Mouse (Mus musculus) thymus, adult 2 months (tissue): ENCODE measurements at regions not wholly inside any gene's neighbourhood (a gene's known extent, or its start where the extent isn't known, plus 50 kb on each side); places are given as distances from the start of the nearest gene placed in this dataset.
"Not testable (repeated sequence)": the region's sequence is repeated elsewhere in the genome, so short reads cannot be mapped to it uniquely, and the experiment has no call there.

ENCODE experiments used
- DNase-seq: peaks from one replicate; pipeline ENCODE4 v3.0.0; 2021
- H3K27ac ChIP-seq: fragments of 200-500 bp; 2 replicates; pipeline ENCODE4 v1.5.1; 2012; ENCODE audit warnings: low read length, control low read depth; ENCODE audit not compliant: control insufficient read depth, insufficient read depth
- H3K27me3 ChIP-seq: fragments of 200-500 bp; 2 replicates; pipeline ENCODE4 v1.6.1; 2012; ENCODE audit warnings: mild to moderate bottlenecking, low read length, moderate library complexity, mixed read lengths; ENCODE audit not compliant: control insufficient read depth, insufficient read depth
- H3K36me3 ChIP-seq: fragments of 200-500 bp; 2 replicates; pipeline ENCODE4 v1.6.1; 2012; ENCODE audit warnings: mild to moderate bottlenecking, low read length, moderate library complexity; ENCODE audit not compliant: control insufficient read depth, insufficient read depth
- H3K4me1 ChIP-seq: fragments of 200-500 bp; replicated peaks from 2 replicates; pipeline ENCODE4 v1.6.1; 2012; ENCODE audit warnings: low read length; ENCODE audit not compliant: control insufficient read depth, insufficient read depth
- H3K4me3 ChIP-seq: fragments of 200-500 bp; 2 replicates; pipeline ENCODE4 v1.5.1; 2012; ENCODE audit warnings: mild to moderate bottlenecking, low read length, control low read depth, moderate library complexity; ENCODE audit not compliant: control insufficient read depth, insufficient read depth
- CTCF ChIP-seq: fragments of 200-500 bp; IDR thresholded peaks from 2 replicates; pipeline ENCODE4 v1.5.1; 2012; ENCODE audit warnings: mild to moderate bottlenecking, control low read depth, low read length, moderate library complexity, borderline replicate concordance; ENCODE audit not compliant: control insufficient read depth, poor library complexity, insufficient read depth; ENCODE audit errors: extremely low read depth
- POLR2A ChIP-seq: fragments of 200-500 bp; IDR thresholded peaks from 2 replicates; pipeline ENCODE4 v1.6.1; 2012; ENCODE audit warnings: mild to moderate bottlenecking, low read length, control low read depth, moderate library complexity; ENCODE audit not compliant: control insufficient read depth, poor library complexity, insufficient read depth; ENCODE audit errors: extremely low read depth
- WGBS: fragments of 180-500 bp; shearing (Covaris S2); methylation state at CpG from one replicate; pipeline ENCODE4 v1.1.7; 2018; 5-methylcytosine and 5-hydroxymethylcytosine counted together

- Histone ChIP-seq H3K4me1 (no peaks in the 10 kb centered on the region), H3K27ac (no peak overlapping the region), H3K4me3 (no peak overlapping the region), H3K27me3 (no peaks in the 10 kb centered on the region), H3K36me3 (no peaks in the 10 kb centered on the region)
- DNase-seq, result no peak
- WGBS, result 93% methylated on average over 6 of the region's 6 CpGs
- TF ChIP-seq CTCF, result no peak
These were observed 205.3 kb downstream of the Dhx15 start for GRCm38 (mm10) chr5:51984966-51985365.

- H3K27ac ChIP-seq, result no peak overlapping the region
- TF ChIP-seq POLR2A (no peak), CTCF (no peak)
- H3K4me3 ChIP-seq, result no peak overlapping the region
- no peaks in the 10 kb centered on the region for H3K36me3 ChIP-seq
- no peaks in the 10 kb centered on the region for H3K4me1 ChIP-seq
- H3K27me3 ChIP-seq, result no peaks in the 10 kb centered on the region
- WGBS, result 93% methylated on average over 7 of the region's 7 CpGs
- DNase-seq, result no peak
These were observed 207.5 kb downstream of the Dhx15 start for GRCm38 (mm10) chr5:51982780-51983179.

- no peak overlapping the region for H3K27ac ChIP-seq
- TF ChIP-seq POLR2A (no peak), CTCF (no peak)
- WGBS, result 92% methylated on average over 5 of the region's 5 CpGs
- no peaks in the 10 kb centered on the region for H3K4me1 ChIP-seq
- no peak for DNase-seq
- H3K36me3 ChIP-seq, result no peaks in the 10 kb centered on the region
- no peak overlapping the region for H3K4me3 ChIP-seq
- no peaks in the 10 kb centered on the region for H3K27me3 ChIP-seq
These were observed 209.4 kb downstream of the Dhx15 start for GRCm38 (mm10) chr5:51980901-51981300.

GRCm38 (mm10) chr5:51952499-51952898 lies 237.8 kb downstream of the Dhx15 start:
- DNase-seq, result no peak
- TF ChIP-seq POLR2A, result no peak
- no peak for TF ChIP-seq CTCF

GRCm38 (mm10) chr5:51949996-51950395 lies 240.3 kb downstream of the Dhx15 start:
- Histone ChIP-seq H3K4me1 (no peaks in the 10 kb centered on the region), H3K36me3 (no peaks in the 10 kb centered on the region), H3K4me3 (no peak overlapping the region), H3K27me3 (no peaks in the 10 kb centered on the region), H3K27ac (no peak overlapping the region)
- 93% methylated on average over 5 of the region's 5 CpGs for WGBS
- no peak for DNase-seq
- no peak for TF ChIP-seq POLR2A
- TF ChIP-seq CTCF, result no peak

More at GRCm38 (mm10) chr5:51952499-51952898, 237.8 kb downstream of the Dhx15 start:
- Histone ChIP-seq H3K27ac (no peak overlapping the region), H3K4me3 (no peak overlapping the region), H3K36me3 (no peaks in the 10 kb centered on the region), H3K27me3 (no peaks in the 10 kb centered on the region), H3K4me1 (no peaks in the 10 kb centered on the region)
- WGBS, result 88% methylated on average over 5 of the region's 5 CpGs

GRCm38 (mm10) chr5:51946062-51946461 lies 244.3 kb downstream of the Dhx15 start:
- Histone ChIP-seq H3K36me3 (no peaks in the 10 kb centered on the region), H3K27ac (no peak overlapping the region), H3K4me3 (no peak overlapping the region), H3K4me1 (no peaks in the 10 kb centered on the region), H3K27me3 (no peaks in the 10 kb centered on the region)
- DNase-seq, result no peak
- TF ChIP-seq POLR2A (no peak), CTCF (no peak)
- 96% methylated on average over 3 of the region's 3 CpGs for WGBS

- 87% methylated on average over 4 of the region's 4 CpGs for WGBS
- not testable (repeated sequence) for H3K36me3 ChIP-seq, H3K27ac ChIP-seq, H3K4me3 ChIP-seq, H3K4me1 ChIP-seq, DNase-seq, H3K27me3 ChIP-seq
These were observed 248.4 kb downstream of the Dhx15 start for GRCm38 (mm10) chr5:51941925-51942291.
